Mouse (Mus musculus) stomach, embryonic 15.5 days (tissue): ENCODE data around the gene Rreb1. TPM values are rescaled to one million over a fixed set of nuclear protein-coding genes. Genes with fewer than 3 reads are reported as not detected.

Experiments used
- ATAC-seq: fragments of 200-750 bp; cut with Nextera tagmentation; 2 replicates; pipeline ENCODE4 v1.8.0; 2017; ENCODE audit warnings: low read depth, moderate number of reproducible peaks, moderate TSS enrichment; ENCODE audit not compliant: insufficient read depth, low FRiP score
- H3K27ac ChIP-seq: fragments of 300-500 bp; sonication (generic); 2 replicates; pipeline ENCODE4 v1.5.1; 2015; ENCODE audit warnings: mild to moderate bottlenecking, inconsistent platforms
- H3K27me3 ChIP-seq: fragments of 300-500 bp; sonication (generic); replicated peaks from 2 replicates; pipeline ENCODE4 v1.6.1; 2015; ENCODE audit warnings: inconsistent platforms
- H3K36me3 ChIP-seq: fragments of 300-500 bp; sonication (generic); 2 replicates; pipeline ENCODE4 v1.6.1; 2015; ENCODE audit warnings: inconsistent platforms
- H3K4me1 ChIP-seq: fragments of 300-500 bp; sonication (generic); 2 replicates; pipeline ENCODE4 v1.6.1; 2015; ENCODE audit warnings: inconsistent platforms
- H3K4me2 ChIP-seq: fragments of 300-500 bp; sonication (generic); 2 replicates; pipeline ENCODE4 v1.6.1; 2015; ENCODE audit warnings: mild to moderate bottlenecking, inconsistent platforms
- H3K4me3 ChIP-seq: fragments of 300-500 bp; sonication (generic); replicated peaks from 2 replicates; pipeline ENCODE4 v1.5.1; 2015; ENCODE audit warnings: inconsistent platforms
- H3K9ac ChIP-seq: fragments of 300-500 bp; sonication (generic); 2 replicates; pipeline ENCODE4 v1.6.1; 2015; ENCODE audit warnings: inconsistent platforms
- H3K9me3 ChIP-seq: fragments of 300-500 bp; sonication (generic); 2 replicates; pipeline ENCODE4 v1.6.1; 2016; ENCODE audit warnings: inconsistent platforms
- WGBS: fragments of 180-500 bp; shearing (Covaris S2); methylation state at CpG from one replicate; pipeline ENCODE4 v1.1.7; 2015; 5-methylcytosine and 5-hydroxymethylcytosine counted together
- polyA plus RNA-seq: library from polyadenylated mRNA; unstranded; fragments of >200 nt; fragmentation: Nextera tagmentation; extraction: Ambion mirVana; gene quantifications from 2 replicates; pipeline ENCODE4 v1.2.1, GENCODE M21; 2015

The Rreb1 gene
- polyA plus RNA-seq, 1 experiment from 2014 or later, result 12.8 TPM

DNA sequence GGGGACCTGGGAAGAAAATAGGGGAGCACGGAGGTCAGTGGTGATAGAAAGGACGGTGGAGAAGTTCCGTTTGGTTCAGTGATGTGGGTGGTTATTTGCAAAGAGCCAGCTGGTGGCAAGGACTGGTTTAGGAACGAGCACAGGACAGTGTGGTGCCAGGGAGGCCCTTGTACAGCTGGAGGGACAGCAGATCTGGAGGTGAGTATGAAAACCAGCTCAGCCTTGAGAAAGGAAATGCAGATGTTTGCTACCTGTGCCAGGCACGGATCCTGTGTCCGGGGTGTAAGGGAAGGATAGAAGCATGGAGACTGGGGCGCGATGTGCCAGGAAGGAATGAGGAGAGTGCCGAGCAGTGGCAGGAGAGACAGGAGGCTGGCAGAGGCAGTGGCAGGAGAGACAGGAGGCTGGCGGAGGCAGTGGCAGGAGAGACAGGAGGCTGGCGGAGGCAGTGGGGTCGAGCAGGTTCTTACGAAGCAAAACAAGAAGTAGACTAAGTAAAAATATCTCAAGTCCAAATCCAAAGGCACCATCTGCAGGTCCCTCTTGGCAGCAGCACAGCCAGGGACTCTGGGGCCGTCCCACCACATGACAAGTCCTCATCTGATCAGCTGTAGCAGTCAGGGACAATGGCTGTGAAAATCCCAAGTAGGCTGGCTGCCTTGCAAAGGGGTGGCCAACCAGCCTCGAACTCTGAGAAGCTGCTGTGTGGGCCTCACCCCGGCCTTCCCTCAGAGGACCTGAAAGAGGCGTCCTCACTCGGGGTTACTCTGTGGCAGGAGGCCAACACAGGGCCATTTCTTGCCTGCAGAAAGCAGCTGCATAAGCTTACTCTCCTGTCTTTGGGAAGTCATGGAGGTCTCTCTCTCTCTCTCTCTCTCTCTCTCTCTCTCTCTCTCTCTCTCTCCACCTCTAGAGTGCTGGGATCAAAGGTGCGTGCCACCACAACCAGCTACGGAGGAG lies 186.2 kb downstream of the Rreb1 start:
- Histone ChIP-seq H3K27me3 (no peaks in the 10 kb centered on the region), H3K4me1 (peaks cover 22% of the 10 kb centered on the region), H3K27ac (no peak overlapping the region), H3K4me2 (peak overlapping the region; percentile 64), H3K36me3 (no peaks in the 10 kb centered on the region), H3K9me3 (no peaks in the 10 kb centered on the region), H3K4me3 (peak overlapping the region; percentile 42), H3K9ac (no peak overlapping the region)
- ATAC-seq, result no peak
- WGBS, result 50% methylated on average over 20 of the region's 20 CpGs

DNA sequence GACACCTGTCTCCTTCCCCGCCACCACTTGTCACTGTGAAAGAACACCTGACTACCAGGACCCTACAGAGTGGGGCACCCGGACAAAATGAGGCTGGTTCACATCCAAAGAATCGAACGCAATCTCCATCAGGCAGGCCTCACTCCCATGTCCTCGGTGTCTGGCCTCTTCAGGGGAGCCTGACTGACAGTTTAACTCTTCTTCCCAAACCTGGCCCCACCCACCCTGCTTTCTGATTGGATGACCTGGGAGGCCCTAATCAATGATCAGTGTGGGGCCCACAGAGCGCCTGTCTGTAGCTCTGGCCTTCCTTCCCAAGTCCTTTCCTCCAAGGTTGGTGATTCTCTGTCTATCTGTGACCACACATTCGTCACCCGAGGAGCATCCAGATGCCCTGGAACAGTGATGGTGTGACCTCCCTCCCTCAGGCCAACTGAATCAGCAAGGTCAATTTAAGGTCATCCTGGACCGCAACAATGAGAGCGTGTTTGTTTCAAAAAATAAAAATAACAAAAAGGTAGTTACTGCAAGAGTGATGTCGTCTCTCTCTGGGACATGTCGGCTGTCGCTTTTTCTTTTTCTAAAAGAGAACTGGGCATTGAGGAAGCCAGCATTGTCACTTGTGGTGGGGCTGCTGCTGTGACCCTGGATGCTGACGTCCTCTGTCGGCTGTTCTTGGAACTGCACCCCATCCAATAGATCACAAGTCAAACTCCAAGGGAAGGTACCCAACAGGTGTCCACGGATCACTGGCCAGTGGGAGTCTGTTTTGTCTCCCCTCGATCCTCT lies 187.1 kb downstream of the Rreb1 start:
- peak; percentile 73 for ATAC-seq
- Histone ChIP-seq H3K4me1 (peaks cover 22% of the 10 kb centered on the region), H3K36me3 (no peaks in the 10 kb centered on the region), H3K27ac (no peak overlapping the region), H3K9ac (no peak overlapping the region), H3K4me3 (no peak overlapping the region), H3K4me2 (no peak overlapping the region), H3K9me3 (no peaks in the 10 kb centered on the region), H3K27me3 (no peaks in the 10 kb centered on the region)
- WGBS, result 50% methylated on average over 17 of the region's 17 CpGs

GRCm38 (mm10) chr13:37966256-37967051 lies 188.3 kb downstream of the Rreb1 start:
- Histone ChIP-seq H3K36me3 (no peaks in the 10 kb centered on the region), H3K4me1 (peaks cover 22% of the 10 kb centered on the region), H3K4me3 (no peak overlapping the region), H3K4me2 (peak overlapping the region; percentile 10; the same call in 1 of the 2 replicates), H3K9ac (no peak overlapping the region), H3K27me3 (no peaks in the 10 kb centered on the region), H3K9me3 (no peaks in the 10 kb centered on the region), H3K27ac (peak overlapping the region; percentile 40)
- ATAC-seq, result no peak
- 58% methylated on average over 15 of the region's 15 CpGs for WGBS

GRCm38 (mm10) chr13:37967052-37967437 lies 188.8 kb downstream of the Rreb1 start:
- Histone ChIP-seq H3K36me3 (no peaks in the 10 kb centered on the region), H3K9me3 (no peaks in the 10 kb centered on the region), H3K27ac (peak overlapping the region; percentile 40), H3K4me1 (peaks cover 22% of the 10 kb centered on the region), H3K27me3 (no peaks in the 10 kb centered on the region), H3K9ac (no peak overlapping the region), H3K4me2 (peak overlapping the region; percentile 10), H3K4me3 (no peak overlapping the region)
- peak; percentile 16; the same call in 1 of the 2 replicates for ATAC-seq
- WGBS, result 33% methylated on average over 12 of the region's 12 CpGs

GRCm38 (mm10) chr13:37967565-37967964 lies 189.4 kb downstream of the Rreb1 start:
- H3K9me3 ChIP-seq, result no peaks in the 10 kb centered on the region
- no peaks in the 10 kb centered on the region for H3K36me3 ChIP-seq
- no peak for ATAC-seq
- H3K4me3 ChIP-seq, result no peak overlapping the region
- peaks cover 22% of the 10 kb centered on the region for H3K4me1 ChIP-seq
- no peak overlapping the region for H3K9ac ChIP-seq
- no peak overlapping the region for H3K27ac ChIP-seq
- no peaks in the 10 kb centered on the region for H3K27me3 ChIP-seq
- 57% methylated on average over 10 of the region's 10 CpGs for WGBS
- peak overlapping the region; percentile 10; the same call in 1 of the 2 replicates for H3K4me2 ChIP-seq

- Histone ChIP-seq H3K27me3 (no peaks in the 10 kb centered on the region), H3K4me2 (no peak overlapping the region), H3K4me1 (peaks cover 14% of the 10 kb centered on the region), H3K27ac (no peak overlapping the region), H3K9me3 (no peaks in the 10 kb centered on the region), H3K9ac (no peak overlapping the region), H3K4me3 (no peak overlapping the region), H3K36me3 (no peaks in the 10 kb centered on the region)
- 8% methylated on average over 14 of the region's 14 CpGs for WGBS
- no peak for ATAC-seq
Observed at GRCm38 (mm10) chr13:37969337-37969736, 191.1 kb downstream of the Rreb1 start.

DNA sequence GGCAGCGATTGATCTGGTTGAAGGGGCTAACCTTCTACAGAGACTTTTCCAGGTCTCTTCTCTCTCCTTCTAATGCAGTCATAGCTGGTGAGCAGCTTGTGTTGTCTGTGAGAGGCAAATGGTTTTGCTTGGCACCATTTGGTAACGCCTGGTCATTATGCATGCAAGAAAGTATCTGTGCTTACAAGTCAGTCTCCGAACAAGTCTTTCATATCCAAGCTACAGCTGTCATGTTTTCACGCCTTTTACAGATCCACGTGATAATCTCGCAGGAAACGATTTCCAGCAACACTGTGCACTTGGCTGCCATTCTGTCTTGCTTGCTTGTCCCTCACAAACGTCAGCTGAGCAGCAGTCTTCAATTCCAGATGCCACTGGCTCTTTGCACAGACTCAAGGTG lies 191.8 kb downstream of the Rreb1 start:
- Histone ChIP-seq H3K9me3 (no peaks in the 10 kb centered on the region), H3K36me3 (no peaks in the 10 kb centered on the region), H3K4me1 (peaks cover 13% of the 10 kb centered on the region), H3K9ac (no peak overlapping the region), H3K27ac (no peak overlapping the region), H3K4me3 (no peak overlapping the region), H3K27me3 (no peaks in the 10 kb centered on the region), H3K4me2 (no peak overlapping the region)
- 61% methylated on average over 8 of the region's 8 CpGs for WGBS
- no peak for ATAC-seq

GRCm38 (mm10) chr13:37970887-37971530 lies 192.8 kb downstream of the Rreb1 start:
- no peak overlapping the region for H3K27ac ChIP-seq
- no peak overlapping the region for H3K4me2 ChIP-seq
- ATAC-seq, result no peak
- H3K4me3 ChIP-seq, result no peak overlapping the region
- H3K4me1 ChIP-seq, result peaks cover 12% of the 10 kb centered on the region; the same call in 1 of the 2 replicates
- no peaks in the 10 kb centered on the region for H3K9me3 ChIP-seq
- WGBS, result 77% methylated on average over 11 of the region's 11 CpGs
- peaks cover under 1% of the 10 kb centered on the region for H3K36me3 ChIP-seq
- H3K9ac ChIP-seq, result no peak overlapping the region
- no peaks in the 10 kb centered on the region for H3K27me3 ChIP-seq

- Histone ChIP-seq H3K4me3 (no peak overlapping the region), H3K4me1 (no peaks in the 10 kb centered on the region), H3K9ac (no peak overlapping the region), H3K4me2 (no peak overlapping the region), H3K36me3 (peaks cover 12% of the 10 kb centered on the region), H3K27me3 (no peaks in the 10 kb centered on the region), H3K9me3 (no peaks in the 10 kb centered on the region), H3K27ac (no peak overlapping the region)
- no peak for ATAC-seq
- 82% methylated on average over 6 of the region's 6 CpGs for whole genome bisulfite sequencing
Observed at GRCm38 (mm10) chr13:37974036-37974435, 195.8 kb downstream of the Rreb1 start.

- Histone ChIP-seq H3K4me3 (no peak overlapping the region), H3K9ac (no peak overlapping the region), H3K9me3 (no peaks in the 10 kb centered on the region), H3K4me1 (no peaks in the 10 kb centered on the region), H3K4me2 (no peak overlapping the region), H3K27ac (no peak overlapping the region), H3K27me3 (no peaks in the 10 kb centered on the region), H3K36me3 (peaks cover 16% of the 10 kb centered on the region)
- WGBS, result 81% methylated on average over 5 of the region's 5 CpGs
- no peak for ATAC-seq
Observed at GRCm38 (mm10) chr13:37974731-37975130, 196.5 kb downstream of the Rreb1 start.

- Histone ChIP-seq H3K4me3 (no peak overlapping the region), H3K27me3 (no peaks in the 10 kb centered on the region), H3K4me1 (no peaks in the 10 kb centered on the region), H3K36me3 (peaks cover 45% of the 10 kb centered on the region), H3K4me2 (no peak overlapping the region), H3K27ac (no peak overlapping the region), H3K9ac (no peak overlapping the region), H3K9me3 (no peaks in the 10 kb centered on the region)
- 92% methylated on average over 12 of the region's 12 CpGs for WGBS
- ATAC-seq, result no peak
Observed at GRCm38 (mm10) chr13:37979506-37979905, 201.3 kb downstream of the Rreb1 start.
